Mouse (Mus musculus) hindbrain, embryonic 16.5 days (tissue): ENCODE measurements around the gene Klhl6. TPM values are rescaled to one million over a fixed set of nuclear protein-coding genes. Genes with fewer than 3 reads are reported as not detected.

Experiments used
- ATAC-seq: fragments of 200-750 bp; cut with Nextera tagmentation; 2 replicates; pipeline ENCODE4 v1.8.0; 2017; ENCODE audit warnings: moderate TSS enrichment, moderate library complexity
- H3K27ac ChIP-seq: fragments of 300-500 bp; sonication (generic); 2 replicates; pipeline ENCODE4 v1.5.1; 2014; ENCODE audit warnings: low read depth, mild to moderate bottlenecking, control low read depth, low read length, moderate library complexity
- H3K27me3 ChIP-seq: fragments of 300-500 bp; sonication (generic); replicated peaks from 2 replicates; pipeline ENCODE4 v1.6.1; 2014; ENCODE audit warnings: low read length; ENCODE audit not compliant: control insufficient read depth, insufficient read depth
- H3K36me3 ChIP-seq: fragments of 300-500 bp; sonication (generic); 2 replicates; pipeline ENCODE4 v1.6.1; 2014; ENCODE audit warnings: mild to moderate bottlenecking, low read length, moderate library complexity, mixed read lengths; ENCODE audit not compliant: control insufficient read depth, insufficient read depth
- H3K4me1 ChIP-seq: fragments of 300-500 bp; sonication (generic); 2 replicates; pipeline ENCODE4 v1.6.1; 2014; ENCODE audit warnings: low read depth, low read length; ENCODE audit not compliant: control insufficient read depth, insufficient read depth
- H3K4me2 ChIP-seq: fragments of 300-500 bp; sonication (generic); 2 replicates; pipeline ENCODE4 v1.6.1; 2014; ENCODE audit warnings: mild to moderate bottlenecking, low read length, control low read depth, moderate library complexity
- H3K4me3 ChIP-seq: fragments of 300-500 bp; sonication (generic); 2 replicates; pipeline ENCODE4 v1.5.1; 2014; ENCODE audit warnings: mild to moderate bottlenecking, low read length, control low read depth, moderate library complexity
- H3K9ac ChIP-seq: fragments of 300-500 bp; sonication (generic); 2 replicates; pipeline ENCODE4 v1.6.1; 2014; ENCODE audit warnings: low read depth, mild to moderate bottlenecking, control low read depth, low read length, moderate library complexity
- H3K9me3 ChIP-seq: fragments of 300-500 bp; sonication (generic); 2 replicates; pipeline ENCODE4 v1.6.1; 2014; ENCODE audit warnings: mild to moderate bottlenecking, low read length, moderate library complexity; ENCODE audit not compliant: control insufficient read depth
- WGBS: fragments of 180-500 bp; shearing (Covaris S2); extraction: QIAGEN DNeasy Blood & Tissue Kit; methylation state at CpG from one replicate; pipeline ENCODE4 v1.1.7; 2014; 5-methylcytosine and 5-hydroxymethylcytosine counted together
- polyA plus RNA-seq: library from polyadenylated mRNA; unstranded; fragments of >200 nt; fragmentation: Nextera tagmentation; extraction: Ambion mirVana; gene quantifications from 2 replicates; pipeline ENCODE4 v1.2.1, GENCODE M21; 2015

The Klhl6 gene
- polyA plus RNA-seq, 1 experiment from 2014 or later = 4.0 TPM

DNA sequence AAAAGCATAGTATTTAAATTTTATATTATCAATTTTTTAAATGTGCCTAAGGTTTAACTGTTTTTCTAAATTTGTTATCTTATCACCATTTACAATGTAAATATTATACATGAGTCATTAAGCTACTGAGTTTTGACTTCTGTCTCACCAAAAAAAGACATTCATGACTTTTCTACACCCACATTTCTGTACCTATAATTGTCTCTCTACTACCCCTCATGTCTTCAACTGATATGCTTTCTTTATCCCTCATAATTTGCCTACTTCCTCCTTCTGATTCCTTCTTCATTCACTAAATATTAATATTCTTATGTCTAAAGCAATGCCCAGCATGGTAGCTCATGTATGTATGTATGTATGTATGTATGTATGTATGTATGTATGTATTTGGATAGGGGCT lies 13.0 kb upstream of the Klhl6 start:
- Histone ChIP-seq H3K4me1 (no peaks in the 10 kb centered on the region), H3K4me2 (no peak overlapping the region), H3K4me3 (no peak overlapping the region), H3K9me3 (no peaks in the 10 kb centered on the region), H3K27me3 (no peaks in the 10 kb centered on the region), H3K9ac (no peak overlapping the region), H3K27ac (no peak overlapping the region), H3K36me3 (no peaks in the 10 kb centered on the region)
- no peak for ATAC-seq

DNA sequence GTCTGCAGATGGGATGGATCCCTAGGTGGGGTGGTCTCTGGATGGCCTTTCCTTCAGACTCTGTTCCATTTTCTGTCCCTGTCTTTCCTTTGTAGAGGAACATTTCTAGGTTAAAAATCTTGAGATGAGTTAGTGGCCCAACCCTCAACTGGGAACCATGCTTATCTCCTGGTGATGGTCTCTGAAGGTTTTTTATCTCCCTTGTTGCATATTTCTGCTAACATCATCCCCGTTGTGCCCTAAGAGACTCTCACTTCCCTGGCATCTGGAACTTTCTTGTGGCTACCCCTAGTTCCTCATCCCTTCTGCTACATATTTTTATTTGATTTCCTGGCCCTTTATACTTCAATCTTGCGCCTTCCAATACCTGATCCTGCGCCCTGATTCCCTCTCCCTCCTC lies 10.4 kb upstream of the Klhl6 start:
- H3K27me3 ChIP-seq = no peaks in the 10 kb centered on the region
- no peak for ATAC-seq
- WGBS = 92% methylated on average over 3 of the region's 3 CpGs

DNA sequence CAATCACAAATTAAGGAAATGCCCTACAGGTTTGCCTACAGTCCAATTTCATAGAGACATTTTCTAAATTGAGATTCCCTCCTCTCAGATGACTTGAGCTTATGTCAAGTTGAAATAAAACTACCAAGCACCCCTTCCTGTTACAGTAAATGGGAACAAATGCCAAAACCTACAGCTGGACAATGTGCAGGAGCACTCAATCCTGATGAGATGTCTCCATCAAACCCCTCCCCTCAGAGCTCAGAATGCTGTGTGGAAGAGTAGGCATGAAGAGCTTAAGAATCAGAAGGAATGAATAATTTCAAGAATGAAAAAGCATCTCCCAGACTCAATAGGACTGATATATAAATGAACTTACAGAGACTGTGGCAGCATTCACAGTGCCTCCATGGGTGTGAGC lies 7.7 kb upstream of the Klhl6 start:
- Histone ChIP-seq H3K4me1 (no peaks in the 10 kb centered on the region), H3K36me3 (no peaks in the 10 kb centered on the region), H3K9ac (no peak overlapping the region), H3K27me3 (no peaks in the 10 kb centered on the region), H3K4me2 (no peak overlapping the region), H3K27ac (no peak overlapping the region), H3K9me3 (peaks cover 3% of the 10 kb centered on the region), H3K4me3 (no peak overlapping the region)
- no peak for ATAC-seq

More for the DNA sequence above, 10.4 kb upstream of the Klhl6 start:
- Histone ChIP-seq H3K4me1 (no peaks in the 10 kb centered on the region), H3K27ac (no peak overlapping the region), H3K36me3 (no peaks in the 10 kb centered on the region), H3K9me3 (peaks cover 3% of the 10 kb centered on the region), H3K4me3 (no peak overlapping the region), H3K9ac (no peak overlapping the region), H3K4me2 (no peak overlapping the region)

DNA sequence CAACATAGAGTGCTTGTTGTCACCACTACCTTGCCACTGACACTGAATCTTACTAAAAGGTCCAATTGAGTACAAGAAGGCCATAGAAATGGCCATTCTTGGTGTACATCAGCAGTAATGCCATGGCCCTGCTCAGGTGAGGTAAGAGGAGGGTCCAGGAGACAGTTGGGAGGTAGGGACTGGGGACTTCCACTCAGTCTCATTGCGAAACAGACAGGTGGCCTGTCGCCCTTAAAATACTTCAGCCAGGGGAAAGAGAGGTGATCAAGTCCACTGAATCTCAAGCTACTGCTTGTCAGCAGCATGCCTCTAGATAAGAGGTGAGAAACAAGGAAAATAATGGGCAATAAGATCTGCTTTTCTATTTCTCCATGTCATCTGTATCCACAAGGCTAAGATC lies 4.8 kb upstream of the Klhl6 start:
- Histone ChIP-seq H3K4me2 (no peak overlapping the region), H3K9me3 (peaks cover 3% of the 10 kb centered on the region), H3K4me1 (no peaks in the 10 kb centered on the region), H3K27me3 (no peaks in the 10 kb centered on the region), H3K4me3 (no peak overlapping the region), H3K36me3 (no peaks in the 10 kb centered on the region), H3K27ac (no peak overlapping the region), H3K9ac (no peak overlapping the region)
- WGBS = 91% methylated on average over 2 of the region's 2 CpGs
- ATAC-seq = no peak

DNA sequence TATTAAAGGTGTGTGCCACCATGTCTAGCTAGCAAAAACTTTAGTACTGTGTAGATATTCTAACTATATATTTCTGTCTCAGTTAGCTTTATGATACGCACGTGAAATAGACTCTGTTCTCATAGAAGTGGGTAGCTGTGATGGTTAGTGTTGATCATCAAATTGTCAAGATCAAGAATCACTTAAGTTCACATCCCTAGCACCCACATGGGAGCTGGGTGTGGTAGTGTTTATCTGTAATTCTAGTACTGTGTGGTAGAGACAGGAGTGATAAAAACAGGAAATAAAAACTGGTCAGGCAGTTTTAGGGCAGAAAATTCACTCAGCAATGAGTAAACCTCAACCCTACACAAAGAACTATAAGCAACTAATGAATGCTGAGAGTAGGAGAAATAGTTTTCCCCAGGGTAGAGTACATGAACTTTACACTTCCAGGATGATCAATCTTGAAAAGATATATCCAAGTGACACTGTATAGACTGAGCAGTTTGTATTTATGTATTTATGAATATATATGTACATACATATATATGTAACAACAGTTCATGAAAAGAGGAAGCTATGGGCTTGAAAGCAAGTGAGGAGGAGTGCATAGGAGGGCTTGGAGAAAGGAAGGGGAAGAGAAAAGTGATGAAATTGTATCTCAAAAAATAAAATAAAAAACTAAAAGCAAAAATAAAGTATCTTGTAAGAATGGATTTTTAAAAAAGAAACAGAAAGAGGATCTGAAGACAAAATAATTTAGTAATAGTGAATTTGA lies 2.2 kb upstream of the Klhl6 start:
- no peak overlapping the region for H3K9ac ChIP-seq
- H3K9me3 ChIP-seq = peaks cover 3% of the 10 kb centered on the region
- no peak overlapping the region for H3K4me2 ChIP-seq
- no peaks in the 10 kb centered on the region for H3K4me1 ChIP-seq
- ATAC-seq = no peak
- WGBS = 94% methylated on average over 2 of the region's 2 CpGs
- no peak overlapping the region for H3K27ac ChIP-seq
- no peaks in the 10 kb centered on the region for H3K27me3 ChIP-seq
- no peaks in the 10 kb centered on the region for H3K36me3 ChIP-seq
- H3K4me3 ChIP-seq = no peak overlapping the region

DNA sequence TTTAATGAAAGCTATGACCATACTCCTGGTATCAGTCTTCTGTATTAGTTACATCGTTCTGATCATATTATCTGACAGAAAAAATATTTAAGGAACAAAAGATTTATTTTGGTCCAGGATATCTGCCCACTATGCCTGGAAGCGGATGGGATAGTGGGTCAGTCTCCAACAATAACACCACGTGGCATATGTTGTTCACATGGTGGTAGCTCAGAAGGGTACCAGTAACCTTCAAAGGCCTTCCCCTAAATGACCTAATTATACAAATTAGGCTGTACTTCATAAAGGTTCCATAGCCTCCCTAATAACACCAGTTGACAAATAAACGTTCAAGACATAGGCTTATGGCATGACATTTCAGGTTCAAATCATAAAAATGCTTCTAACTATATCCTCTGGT lies 722 bp upstream of the Klhl6 start:
- 86% methylated on average over 4 of the region's 4 CpGs for WGBS
- Histone ChIP-seq H3K27me3 (no peaks in the 10 kb centered on the region), H3K9me3 (no peaks in the 10 kb centered on the region), H3K4me1 (no peaks in the 10 kb centered on the region), H3K9ac (no peak overlapping the region), H3K4me2 (no peak overlapping the region), H3K4me3 (no peak overlapping the region), H3K27ac (no peak overlapping the region), H3K36me3 (no peaks in the 10 kb centered on the region)
- ATAC-seq = no peak

DNA sequence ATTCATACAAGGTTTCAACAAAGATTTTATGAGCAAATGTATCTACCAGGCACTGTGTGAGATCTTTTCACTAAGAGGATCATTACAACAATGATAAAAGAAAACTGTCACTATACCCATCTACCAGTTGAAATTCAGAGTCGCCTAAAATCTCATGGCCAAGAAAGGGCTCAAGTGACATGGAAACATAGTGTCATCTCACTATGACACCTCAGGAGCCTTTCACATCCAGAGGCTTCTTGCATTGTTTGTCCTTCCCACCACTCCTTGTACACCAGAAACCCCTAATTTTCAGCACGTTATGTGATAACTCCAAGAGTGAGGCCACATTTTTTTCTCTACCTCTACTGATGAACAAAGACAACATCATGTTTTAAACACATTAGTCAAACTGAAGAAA lies 1.2 kb downstream of the Klhl6 start:
- Histone ChIP-seq H3K9me3 (no peaks in the 10 kb centered on the region), H3K27me3 (no peaks in the 10 kb centered on the region), H3K36me3 (no peaks in the 10 kb centered on the region), H3K27ac (no peak overlapping the region), H3K4me2 (no peak overlapping the region), H3K4me1 (no peaks in the 10 kb centered on the region), H3K4me3 (no peak overlapping the region), H3K9ac (no peak overlapping the region)
- 88% methylated on average over 2 of the region's 2 CpGs for WGBS
- no peak for ATAC-seq

DNA sequence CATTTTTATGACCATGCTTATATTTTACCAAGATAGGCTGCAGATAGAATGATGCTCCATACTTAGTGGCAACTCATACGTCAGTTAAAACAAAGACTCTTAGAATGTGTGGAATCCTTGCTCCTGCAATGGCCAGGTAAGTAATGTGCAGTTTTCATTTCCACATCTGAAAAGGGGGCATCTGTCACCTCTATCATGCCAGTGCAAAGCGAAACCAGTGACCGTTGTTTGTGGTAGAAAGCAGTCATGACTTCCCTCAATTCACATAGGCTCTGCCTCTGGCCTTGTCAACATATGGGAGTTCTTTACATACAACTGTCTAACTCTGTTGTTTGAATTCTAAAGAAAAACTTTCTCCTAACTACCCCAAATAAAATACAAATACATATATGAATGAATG lies 1.8 kb downstream of the Klhl6 start:
- Histone ChIP-seq H3K9me3 (no peaks in the 10 kb centered on the region), H3K27ac (no peak overlapping the region), H3K27me3 (no peaks in the 10 kb centered on the region), H3K9ac (no peak overlapping the region), H3K4me2 (no peak overlapping the region), H3K4me1 (no peaks in the 10 kb centered on the region), H3K36me3 (no peaks in the 10 kb centered on the region), H3K4me3 (no peak overlapping the region)
- WGBS = 86% methylated on average over 3 of the region's 3 CpGs
- no peak for ATAC-seq

DNA sequence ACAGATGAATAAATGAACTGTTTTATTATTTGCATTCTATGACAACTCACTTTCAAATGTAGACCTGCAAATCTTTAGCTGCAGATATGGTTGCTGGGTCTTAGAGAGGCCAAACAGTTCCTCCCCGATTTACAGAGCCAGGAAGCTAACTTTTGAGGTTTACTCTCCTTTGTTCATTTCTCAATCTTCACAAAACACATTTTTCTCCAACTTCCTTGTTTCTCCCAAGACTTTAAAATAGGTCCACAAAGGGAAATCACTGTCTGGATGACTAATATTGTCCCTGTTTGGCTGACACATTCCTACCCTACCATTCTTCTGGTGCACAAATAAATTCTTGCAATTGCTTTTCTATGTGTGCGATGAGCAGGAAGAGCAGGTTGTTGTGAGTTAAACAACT lies 3.1 kb downstream of the Klhl6 start:
- no peak overlapping the region for H3K4me2 ChIP-seq
- H3K27me3 ChIP-seq = no peaks in the 10 kb centered on the region
- no peaks in the 10 kb centered on the region for H3K9me3 ChIP-seq
- no peak overlapping the region for H3K9ac ChIP-seq
- WGBS = 79% methylated on average over 2 of the region's 2 CpGs
- H3K36me3 ChIP-seq = no peaks in the 10 kb centered on the region
- no peaks in the 10 kb centered on the region for H3K4me1 ChIP-seq
- no peak overlapping the region for H3K27ac ChIP-seq
- H3K4me3 ChIP-seq = no peak overlapping the region
- no peak for ATAC-seq

DNA sequence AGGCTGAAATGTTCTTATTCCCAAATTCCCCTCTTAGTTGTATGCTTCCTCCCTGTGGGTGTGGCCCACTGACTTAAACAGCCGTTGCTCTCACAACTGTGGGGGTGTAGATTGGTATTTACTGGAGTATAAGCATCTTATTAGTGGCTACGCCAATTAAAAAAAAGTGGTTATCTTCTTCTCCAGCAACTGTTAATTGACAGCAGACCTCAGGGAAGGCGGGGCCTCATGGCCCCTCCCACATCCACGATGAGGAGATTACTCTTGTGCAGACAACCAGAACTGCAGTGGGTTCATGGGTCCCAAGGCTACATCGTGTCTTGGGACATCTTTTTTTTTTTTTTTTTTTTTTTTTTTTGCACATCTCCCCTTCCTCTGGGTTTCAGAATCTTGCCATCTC lies 5.6 kb downstream of the Klhl6 start:
- no peaks in the 10 kb centered on the region for H3K27me3 ChIP-seq
- H3K4me2 ChIP-seq = no peak overlapping the region
- no peaks in the 10 kb centered on the region for H3K4me1 ChIP-seq
- WGBS = 77% methylated on average over 5 of the region's 5 CpGs
- no peak overlapping the region for H3K9ac ChIP-seq
- H3K36me3 ChIP-seq = no peaks in the 10 kb centered on the region
- no peak overlapping the region for H3K4me3 ChIP-seq
- H3K27ac ChIP-seq = no peak overlapping the region
- no peak for ATAC-seq
- no peaks in the 10 kb centered on the region for H3K9me3 ChIP-seq
